Mouse (Mus musculus) thymus, adult 2 months (tissue): ENCODE results near the gene Ttll3.

Experiments used
- CTCF ChIP-seq: fragments of 200-500 bp; IDR thresholded peaks from 2 replicates; pipeline ENCODE4 v1.5.1; 2012; ENCODE audit warnings: mild to moderate bottlenecking, control low read depth, low read length, moderate library complexity, borderline replicate concordance; ENCODE audit not compliant: control insufficient read depth, poor library complexity, insufficient read depth; ENCODE audit errors: extremely low read depth
- POLR2A ChIP-seq: fragments of 200-500 bp; IDR thresholded peaks from 2 replicates; pipeline ENCODE4 v1.6.1; 2012; ENCODE audit warnings: mild to moderate bottlenecking, low read length, control low read depth, moderate library complexity; ENCODE audit not compliant: control insufficient read depth, poor library complexity, insufficient read depth; ENCODE audit errors: extremely low read depth

- no peak for TF ChIP-seq CTCF
- no peak for TF ChIP-seq POLR2A
Observed at GRCm38 (mm10) chr6:113393951-113394350, 4.9 kb downstream of the Ttll3 start.
